Mouse (Mus musculus) adrenal gland, adult 8-10 months (tissue): Measurements from ENCODE around the gene Zcchc24. TPM values are rescaled to one million over a fixed set of nuclear protein-coding genes. Genes with fewer than 3 reads are reported as not detected.

Source experiments
- DNase-seq: peaks from one replicate; pipeline ENCODE4 v3.0.0; 2022
- total RNA-seq, 4 experiments: library from RNA; stranded (reverse); gene quantifications; 2 replicates each; pipeline ENCODE4 v1.2.4; 2022

Gene Zcchc24
- total RNA-seq, 4 experiments from 2014 or later = 17.8 to 25.0 (median 21.1) TPM

GRCm38 (mm10) chr14:25664310-25664695 is 104.5 kb downstream of the Zcchc24 start:
- DNase-seq = no peak

GRCm38 (mm10) chr14:25663649-25664309 is 105.1 kb downstream of the Zcchc24 start:
- DNase-seq = no peak

Other genes with a start within 250 kb of the Zcchc24 start
- 10 to 100 TPM; 17.3 to 23.5 (median 19.4) TPM for gene Ppif, start 74.9 kb downstream of the Zcchc24 start, total RNA-seq
- gene Anxa11, start 73.1 kb upstream of the Zcchc24 start, total RNA-seq = 10 to 100 TPM; 61.8 to 90.0 (median 71.0) TPM
- gene Plac9a, start 134.1 kb upstream of the Zcchc24 start, total RNA-seq = 1 to 10 TPM; 1.3 to 2.8 (median 1.9) TPM
- 1 to 10 TPM; 1.5 to 3.1 (median 1.8) TPM for gene Tmem254a, start 158.6 kb upstream of the Zcchc24 start, total RNA-seq
- not detected for gene Cphx1, start 169.3 kb upstream of the Zcchc24 start, total RNA-seq
- under 1 TPM in 1 of 4 experiments, not detected in 3; 0.62 TPM for gene Duxbl1, start 209.5 kb upstream of the Zcchc24 start, total RNA-seq